Mouse (Mus musculus) C2C12 (cell line): Measurements from ENCODE around the gene Mpi. TPM values are rescaled to one million over a fixed set of nuclear protein-coding genes. Genes with fewer than 3 reads are reported as not detected.
A peak's percentile ranks its signal among the peaks of the same experiment; 100 is the strongest.

ENCODE experiments used
- H3K27me3 ChIP-seq: one replicate; pipeline ENCODE4 v1.6.1; 2011; ENCODE audit not compliant: control insufficient read depth, insufficient read depth, insufficient read length
- H3K36me3 ChIP-seq: one replicate; pipeline ENCODE4 v1.6.1; 2011; ENCODE audit not compliant: control insufficient read depth, insufficient read depth
- H3K4me3 ChIP-seq: one replicate; pipeline ENCODE4 v1.5.1; 2011; ENCODE audit warnings: mild to moderate bottlenecking, control low read depth; ENCODE audit not compliant: poor library complexity, insufficient read depth, severe bottlenecking
- H3K79me2 ChIP-seq: one replicate; pipeline ENCODE4 v1.6.1; 2011; ENCODE audit not compliant: control insufficient read depth, insufficient read depth
- H3K79me3 ChIP-seq: one replicate; pipeline ENCODE4 v1.6.1; 2011; ENCODE audit warnings: low read depth, control low read depth
- H3ac ChIP-seq: one replicate; pipeline ENCODE3; 2011; ENCODE audit warnings: low read depth; ENCODE audit not compliant: control insufficient read depth, insufficient read length
- CEBPB ChIP-seq: IDR thresholded peaks from one replicate; pipeline ENCODE4 v1.6.1; 2011; ENCODE audit warnings: low read depth, mild to moderate bottlenecking, control low read depth, moderate library complexity
- CTCF ChIP-seq: IDR thresholded peaks from one replicate; pipeline ENCODE4 v1.5.1; 2011; ENCODE audit not compliant: control insufficient read depth, insufficient read depth, insufficient read length
- FOSL1 ChIP-seq: IDR thresholded peaks from one replicate; pipeline ENCODE4 v1.8.0; 2011; ENCODE audit warnings: mild to moderate bottlenecking, low read length; ENCODE audit not compliant: poor library complexity, insufficient read depth, severe bottlenecking
- MAX ChIP-seq: IDR thresholded peaks from one replicate; pipeline ENCODE4 v1.6.1; 2011; ENCODE audit warnings: mild to moderate bottlenecking, control low read depth
- MYOD1 ChIP-seq: IDR thresholded peaks from one replicate; pipeline ENCODE4 v1.6.1; 2011; ENCODE audit warnings: low read depth; ENCODE audit not compliant: control insufficient read depth, insufficient read length
- MYOG ChIP-seq: IDR thresholded peaks from one replicate; pipeline ENCODE4 v1.6.1; 2011; ENCODE audit not compliant: control insufficient read depth, insufficient read length; ENCODE audit errors: extremely low read depth
- USF1 ChIP-seq: IDR thresholded peaks from one replicate; pipeline ENCODE4 v1.6.1; 2011; ENCODE audit warnings: low read depth, mild to moderate bottlenecking, control low read depth, moderate library complexity
- polyA plus RNA-seq: library from polyadenylated mRNA; unstranded; fragments of >200 nt; fragmentation: generic; extraction: Trizol; gene quantifications from one replicate; pipeline ENCODE4 v1.2.1, GENCODE M21; 2012; ENCODE audit warnings: missing spikeins

Mpi gene
- polyA plus RNA-seq, 1 experiment = 35.7 TPM

- no peaks in the 10 kb centered on the region for H3K36me3 ChIP-seq
- peak overlapping the region; percentile 70 for H3ac ChIP-seq
- H3K4me3 ChIP-seq = peak overlapping the region; percentile 64
- no peak for TF ChIP-seq MYOD1
- no peak for TF ChIP-seq MAX
- no peak for TF ChIP-seq MYOG
- no peak for TF ChIP-seq CEBPB
- TF ChIP-seq CTCF = no peak
- H3K79me3 ChIP-seq = peaks cover 58% of the 10 kb centered on the region
- H3K79me2 ChIP-seq = peaks cover 62% of the 10 kb centered on the region
- H3K27me3 ChIP-seq = no peaks in the 10 kb centered on the region
Measured at GRCm38 (mm10) chr9:57522114-57522860, 30.3 kb downstream of the Mpi start.

GRCm38 (mm10) chr9:57521056-57521911 is 31.3 kb downstream of the Mpi start, which contains the start of gene Cox5a:
Gene Cox5a, plus strand, starts transcription at chr9:57521274.
- Histone ChIP-seq H3K27me3 (no peaks in the 10 kb centered on the region), H3K79me3 (peaks cover 48% of the 10 kb centered on the region)

GRCm38 (mm10) chr9:57520375-57521055 is 32.0 kb downstream of the Mpi start:
- Histone ChIP-seq H3K36me3 (no peaks in the 10 kb centered on the region), H3K79me2 (peaks cover 44% of the 10 kb centered on the region), H3ac (no peak overlapping the region), H3K27me3 (no peaks in the 10 kb centered on the region), H3K4me3 (peak overlapping the region; percentile 64), H3K79me3 (peaks cover 40% of the 10 kb centered on the region)
- TF ChIP-seq USF1 (peak; percentile 50), CTCF (no peak), FOSL1 (no peak)

More at GRCm38 (mm10) chr9:57521056-57521911, 31.3 kb downstream of the Mpi start, which contains the start of gene Cox5a:
- Histone ChIP-seq H3K79me2 (peaks cover 52% of the 10 kb centered on the region), H3K4me3 (peak within 1 kb of the TSS; percentile 64), H3K36me3 (no peaks in the 10 kb centered on the region), H3ac (peak within 1 kb of the TSS; percentile 89)
- TF ChIP-seq MAX (peak; percentile 94), FOSL1 (no peak), USF1 (no peak), MYOD1 (no peak)

GRCm38 (mm10) chr9:57517113-57517512 is 35.5 kb downstream of the Mpi start:
- Histone ChIP-seq H3K36me3 (no peaks in the 10 kb centered on the region), H3K79me2 (peaks cover 10% of the 10 kb centered on the region), H3K79me3 (peaks cover 7% of the 10 kb centered on the region), H3K4me3 (no peak overlapping the region), H3ac (no peak overlapping the region), H3K27me3 (peaks cover 4% of the 10 kb centered on the region)
- TF ChIP-seq MAX = no peak
- TF ChIP-seq MYOG = no peak
- no peak for TF ChIP-seq USF1
- no peak for TF ChIP-seq MYOD1
- TF ChIP-seq FOSL1 = no peak
- no peak for TF ChIP-seq CTCF
- TF ChIP-seq CEBPB = no peak

GRCm38 (mm10) chr9:57510577-57510976 is 42.0 kb downstream of the Mpi start:
- Histone ChIP-seq H3ac (no peak overlapping the region), H3K27me3 (peaks cover 4% of the 10 kb centered on the region), H3K79me3 (no peaks in the 10 kb centered on the region), H3K4me3 (no peak overlapping the region), H3K79me2 (no peaks in the 10 kb centered on the region), H3K36me3 (no peaks in the 10 kb centered on the region)
- TF ChIP-seq MAX (no peak), FOSL1 (no peak), MYOD1 (no peak), USF1 (no peak), CEBPB (no peak), CTCF (no peak), MYOG (no peak)

- peaks cover 4% of the 10 kb centered on the region for H3K27me3 ChIP-seq
- H3K79me3 ChIP-seq = no peaks in the 10 kb centered on the region
- H3K79me2 ChIP-seq = no peaks in the 10 kb centered on the region
- H3K4me3 ChIP-seq = no peak overlapping the region
- H3K36me3 ChIP-seq = no peaks in the 10 kb centered on the region
- TF ChIP-seq MYOD1 (peak; percentile 83), CTCF (no peak), CEBPB (no peak), MYOG (no peak), USF1 (no peak), MAX (no peak), FOSL1 (no peak)
- H3ac ChIP-seq = no peak overlapping the region
Measured at GRCm38 (mm10) chr9:57505700-57506099, 46.9 kb downstream of the Mpi start.
